Mouse (Mus musculus) c-Kit-positive CD71-positive TER-119-positive erythroid progenitor cells, embryonic 14.5 days (primary cell): Measurements from ENCODE around the gene Daam2.

ENCODE experiments used
- DNase-seq: peaks from one replicate; pipeline ENCODE4 v3.0.0-alpha.2; 2013; ENCODE audit warnings: low spot score

Gene Daam2

GRCm38 (mm10) chr17:49432071-49432711 is 132.0 kb downstream of the Daam2 start:
- DNase-seq: no peak

GRCm38 (mm10) chr17:49431176-49431575 is 133.0 kb downstream of the Daam2 start:
- DNase-seq: no peak

- no peak for DNase-seq
Observed at GRCm38 (mm10) chr17:49430136-49430535, 134.0 kb downstream of the Daam2 start.

- no peak for DNase-seq
Observed at GRCm38 (mm10) chr17:49429471-49430129, 134.5 kb downstream of the Daam2 start.

- DNase-seq: no peak
Observed at GRCm38 (mm10) chr17:49428751-49429415, 135.3 kb downstream of the Daam2 start.

GRCm38 (mm10) chr17:49428239-49428688 is 135.9 kb downstream of the Daam2 start, which contains the start of gene Mocs1:
Gene Mocs1 (plus strand): TSS chr17:49428362.
- DNase-seq: peak; percentile 90

GRCm38 (mm10) chr17:49427631-49428238 is 136.4 kb downstream of the Daam2 start:
- DNase-seq: no peak

GRCm38 (mm10) chr17:49423872-49424271 is 140.3 kb downstream of the Daam2 start:
- DNase-seq: no peak

GRCm38 (mm10) chr17:49423067-49423325 is 141.1 kb downstream of the Daam2 start:
- no peak for DNase-seq

GRCm38 (mm10) chr17:49422286-49423066 is 141.7 kb downstream of the Daam2 start:
- no peak for DNase-seq

GRCm38 (mm10) chr17:49419813-49420212 is 144.3 kb downstream of the Daam2 start:
- DNase-seq: no peak

GRCm38 (mm10) chr17:49416228-49416627 is 147.9 kb downstream of the Daam2 start:
- DNase-seq: no peak

- no peak for DNase-seq
Observed at GRCm38 (mm10) chr17:49413554-49413953, 150.6 kb downstream of the Daam2 start.

- DNase-seq: no peak
Observed at GRCm38 (mm10) chr17:49412974-49413373, 151.2 kb downstream of the Daam2 start.
